Mouse (Mus musculus) left cerebral cortex, adult 11 months (tissue): ENCODE measurements at regions not wholly inside any gene's neighbourhood (a gene's known extent, or its start where the extent isn't known, plus 50 kb on each side); places are given as distances from the start of the nearest gene placed in this dataset.

Experiments used
- DNase-seq: peaks from one replicate; pipeline ENCODE4 v3.0.0; 2022; ENCODE audit warnings: low spot score

- no peak for DNase-seq
Measured at GRCm38 (mm10) chr12:66157630-66158292, 126.4 kb downstream of the Rpl10l start.

GRCm38 (mm10) chr12:66156980-66157629 lies 127.1 kb downstream of the Rpl10l start:
- DNase-seq: peak; percentile 3

- DNase-seq: no peak
Measured at GRCm38 (mm10) chr12:66130909-66131308, 153.3 kb downstream of the Rpl10l start.

- no peak for DNase-seq
Measured at GRCm38 (mm10) chr12:66119565-66119964, 164.6 kb downstream of the Rpl10l start.

- DNase-seq: no peak
Measured at GRCm38 (mm10) chr12:66090806-66091447, 193.3 kb downstream of the Rpl10l start.

- no peak for DNase-seq
Measured at GRCm38 (mm10) chr12:66060326-66060725, 223.9 kb downstream of the Rpl10l start.

GRCm38 (mm10) chr12:66055206-66055605 lies 229.0 kb downstream of the Rpl10l start:
- DNase-seq: no peak

GRCm38 (mm10) chr12:66048936-66049335 lies 235.3 kb downstream of the Rpl10l start:
- no peak for DNase-seq

- peak; percentile 10 for DNase-seq
Measured at GRCm38 (mm10) chr12:66036281-66036680, 247.9 kb downstream of the Rpl10l start.

GRCm38 (mm10) chr12:66027535-66027934 lies 256.7 kb downstream of the Rpl10l start:
- no peak for DNase-seq

GRCm38 (mm10) chr12:66012706-66013105 lies 271.5 kb downstream of the Rpl10l start:
- no peak for DNase-seq
